Mouse (Mus musculus) intestine, embryonic 14.5 days (tissue): ENCODE results near the gene Zc3h7b. TPM values are rescaled to one million over a fixed set of nuclear protein-coding genes. Genes with fewer than 3 reads are reported as not detected.
"Not testable (repeated sequence)": the region's sequence is repeated elsewhere in the genome, so short reads cannot be mapped to it uniquely, and the experiment has no call there.

Experiments
- ATAC-seq: fragments of 200-750 bp; cut with Nextera tagmentation; replicated peaks from 2 replicates; pipeline ENCODE4 v1.8.0; 2017; ENCODE audit warnings: low read depth, moderate number of reproducible peaks, moderate TSS enrichment, moderate library complexity; ENCODE audit not compliant: low FRiP score, low TSS enrichment
- DNase-seq: peaks from one replicate; pipeline ENCODE4 v3.0.0-alpha.2; 2018; ENCODE audit warnings: low spot score
- H3K27ac ChIP-seq: fragments of 300-500 bp; sonication (generic); 2 replicates; pipeline ENCODE4 v1.5.1; 2014; ENCODE audit warnings: low read depth, mild to moderate bottlenecking, control low read depth
- H3K27me3 ChIP-seq: fragments of 300-500 bp; sonication (generic); replicated peaks from 2 replicates; pipeline ENCODE4 v1.6.1; 2014; ENCODE audit warnings: low read length, control low read depth; ENCODE audit not compliant: control insufficient read depth, insufficient read depth
- H3K36me3 ChIP-seq: fragments of 300-500 bp; sonication (generic); 2 replicates; pipeline ENCODE4 v1.6.1; 2014; ENCODE audit warnings: low read length, control low read depth; ENCODE audit not compliant: control insufficient read depth, insufficient read depth
- H3K4me1 ChIP-seq: fragments of 300-500 bp; sonication (generic); replicated peaks from 2 replicates; pipeline ENCODE4 v1.6.1; 2014; ENCODE audit warnings: low read length, control low read depth, mixed read lengths; ENCODE audit not compliant: control insufficient read depth, insufficient read depth
- H3K4me2 ChIP-seq: fragments of 300-500 bp; sonication (generic); 2 replicates; pipeline ENCODE4 v1.6.1; 2014; ENCODE audit warnings: low read length
- H3K4me3 ChIP-seq: fragments of 300-500 bp; sonication (generic); 2 replicates; pipeline ENCODE4 v1.5.1; 2014; ENCODE audit warnings: low read depth, low read length, control low read depth, mixed read lengths
- H3K9ac ChIP-seq: fragments of 300-500 bp; sonication (generic); 2 replicates; pipeline ENCODE4 v1.6.1; 2014; ENCODE audit warnings: mild to moderate bottlenecking, low read length
- H3K9me3 ChIP-seq: fragments of 300-500 bp; sonication (generic); 2 replicates; pipeline ENCODE4 v1.6.1; 2016; ENCODE audit warnings: low read length, control low read depth; ENCODE audit not compliant: control insufficient read depth
- WGBS: fragments of 180-500 bp; shearing (Covaris S2); extraction: QIAGEN DNeasy Blood & Tissue Kit; methylation state at CpG from one replicate; pipeline ENCODE4 v1.1.7; 2014; 5-methylcytosine and 5-hydroxymethylcytosine counted together
- polyA plus RNA-seq: library from polyadenylated mRNA; unstranded; fragments of >200 nt; fragmentation: Nextera tagmentation; extraction: Ambion mirVana; gene quantifications from 2 replicates; pipeline ENCODE4 v1.2.1, GENCODE M21; 2014

Zc3h7b gene
- polyA plus RNA-seq, 1 experiment from 2014 or later: 31.2 TPM

DNA sequence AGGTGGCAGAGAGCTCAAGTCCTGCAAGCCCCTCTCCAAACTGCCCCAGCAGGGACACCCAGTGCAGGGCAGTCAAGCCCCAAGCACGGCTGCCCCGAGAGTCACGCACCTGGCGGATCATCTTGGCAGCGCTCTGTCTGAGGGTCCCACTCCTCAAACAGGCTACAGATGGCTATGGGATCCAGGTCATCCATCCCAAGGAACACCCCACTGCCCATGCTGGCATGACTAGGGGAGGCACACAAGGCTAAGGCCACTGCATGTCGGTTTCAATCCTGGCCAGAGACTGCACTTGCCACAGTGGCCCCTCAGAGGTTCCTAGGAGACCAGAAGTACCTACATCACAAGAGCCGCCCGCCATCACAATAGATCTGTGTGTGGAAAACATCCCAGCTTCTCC lies 18.9 kb upstream of the Zc3h7b start:
- no peak overlapping the region for H3K4me3 ChIP-seq
- H3K36me3 ChIP-seq: peaks cover 40% of the 10 kb centered on the region
- no peak overlapping the region for H3K9ac ChIP-seq
- ATAC-seq (no peak), DNase-seq (no peak)
- H3K27ac ChIP-seq: no peak overlapping the region
- peaks cover 14% of the 10 kb centered on the region for H3K4me1 ChIP-seq
- no peaks in the 10 kb centered on the region for H3K27me3 ChIP-seq
- WGBS: 96% methylated on average over 8 of the region's 8 CpGs
- no peaks in the 10 kb centered on the region for H3K9me3 ChIP-seq
- H3K4me2 ChIP-seq: no peak overlapping the region

DNA sequence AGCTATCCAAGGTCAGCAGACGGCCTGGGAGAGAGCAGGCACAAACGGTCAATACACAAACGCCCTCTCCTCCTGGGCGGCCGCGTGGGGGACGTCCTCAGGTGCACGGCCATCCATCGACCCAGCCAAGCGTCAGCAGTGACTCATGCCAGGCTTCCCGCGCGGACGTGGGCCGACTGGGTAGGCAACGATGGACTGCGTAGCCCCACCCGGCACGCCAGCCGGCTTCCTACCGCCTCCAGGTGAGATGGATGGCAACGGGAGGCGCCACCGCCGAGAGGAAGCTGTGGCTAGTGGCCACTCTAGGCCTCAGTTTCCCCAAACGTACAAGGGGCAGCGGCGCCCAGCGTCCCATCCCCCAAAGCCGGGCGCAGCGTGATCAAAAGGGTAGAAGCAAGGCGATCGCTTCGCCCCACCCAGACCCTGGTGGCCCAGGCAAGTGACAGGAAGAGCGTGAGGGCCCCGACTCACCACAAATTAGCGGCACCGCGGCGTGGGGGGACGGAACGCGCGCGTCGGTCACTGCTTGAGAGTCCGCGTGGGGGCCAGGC lies 15.5 kb upstream of the Zc3h7b start:
- Histone ChIP-seq H3K4me2 (peak overlapping the region; percentile 62), H3K27ac (peak overlapping the region; percentile 59; the same call in 1 of the 2 replicates), H3K4me1 (peaks cover 14% of the 10 kb centered on the region), H3K4me3 (peak overlapping the region; percentile 98), H3K9ac (peak overlapping the region; percentile 87), H3K9me3 (no peaks in the 10 kb centered on the region), H3K27me3 (no peaks in the 10 kb centered on the region), H3K36me3 (peaks cover 7% of the 10 kb centered on the region)
- DNase-seq: peak; percentile 60
- peak; percentile 51 for ATAC-seq
- under 1% methylated on average over 49 of the region's 49 CpGs for WGBS

DNA sequence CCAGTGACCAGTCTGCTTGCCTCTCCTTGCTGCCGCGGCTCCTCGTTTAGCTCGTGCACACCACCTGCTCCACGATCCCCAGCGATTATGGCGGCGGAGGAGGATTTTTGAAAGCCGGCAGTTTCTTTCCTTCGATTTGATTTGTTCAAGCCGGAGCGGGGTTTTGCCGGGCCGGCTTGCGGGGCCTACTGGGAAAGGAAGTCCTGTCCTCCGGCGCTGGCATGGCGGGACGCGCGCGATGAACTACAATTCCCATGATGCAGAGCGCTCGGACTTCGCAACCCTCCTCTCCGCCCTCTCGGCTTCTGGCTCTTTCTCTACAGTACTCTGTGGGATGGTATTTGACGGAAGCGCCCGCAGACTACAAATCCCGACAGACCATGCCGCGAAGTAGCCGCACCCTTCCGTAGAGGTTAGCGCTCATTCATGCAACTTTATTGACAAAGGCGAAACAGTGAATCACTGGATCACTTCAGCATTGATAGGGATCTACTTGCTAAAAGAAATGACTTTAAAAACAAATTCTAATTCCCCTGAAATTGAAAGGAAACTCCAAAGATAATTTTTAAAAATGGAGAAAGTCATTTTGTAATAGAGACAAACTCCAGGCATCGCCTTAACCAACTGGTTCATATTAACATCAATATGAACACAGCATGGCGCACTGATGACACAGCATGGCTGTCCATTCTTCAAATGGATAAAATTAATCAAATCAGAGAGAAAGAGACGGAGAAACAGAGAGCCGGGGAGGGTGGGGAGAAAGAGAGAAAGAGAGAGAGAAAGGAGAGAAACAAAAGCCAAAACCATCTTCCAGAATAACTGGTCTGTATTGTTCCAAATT lies 14.8 kb upstream of the Zc3h7b start:
- Histone ChIP-seq H3K27me3 (no peaks in the 10 kb centered on the region), H3K36me3 (0 out of 2 replicates have a peak, but pooled peaks cover 6% of the 10 kb centered on the region), H3K4me2 (peak overlapping the region; percentile 62), H3K27ac (peak overlapping the region; percentile 59; the same call in 1 of the 2 replicates), H3K9me3 (no peaks in the 10 kb centered on the region), H3K4me3 (peak overlapping the region; percentile 98), H3K9ac (peak overlapping the region; percentile 87), H3K4me1 (peaks cover 14% of the 10 kb centered on the region)
- DNase-seq (peak; percentile 93), ATAC-seq (peak; percentile 97)
- WGBS: 5% methylated on average over 40 of the region's 41 CpGs

DNA sequence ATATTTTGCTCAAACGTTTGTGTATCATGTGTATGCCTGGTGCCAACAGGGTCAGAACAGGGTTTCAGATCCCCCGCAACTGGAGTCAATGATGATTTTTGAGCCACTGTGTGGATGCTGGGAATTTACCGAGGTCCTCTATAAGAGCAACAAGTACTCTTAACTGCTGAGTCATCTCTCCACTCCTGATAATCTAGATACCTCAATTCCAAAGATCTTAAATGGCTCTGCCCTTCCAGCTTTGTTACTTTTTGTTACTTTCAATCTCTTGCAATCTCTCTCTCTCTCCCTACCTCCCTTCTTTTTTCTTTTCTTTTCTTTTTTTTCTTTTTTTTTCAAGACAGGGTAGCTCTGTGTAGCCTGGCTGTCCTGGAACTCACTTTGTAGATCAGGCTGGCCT lies 9.8 kb upstream of the Zc3h7b start:
- no peak overlapping the region for H3K9ac ChIP-seq
- no peaks in the 10 kb centered on the region for H3K9me3 ChIP-seq
- H3K4me3 ChIP-seq: no peak overlapping the region
- no peak for ATAC-seq
- H3K27ac ChIP-seq: no peak overlapping the region
- H3K4me1 ChIP-seq: no peaks in the 10 kb centered on the region
- 59% methylated on average over 3 of the region's 3 CpGs for WGBS
- no peaks in the 10 kb centered on the region for H3K27me3 ChIP-seq
- DNase-seq: no peak
- H3K4me2 ChIP-seq: no peak overlapping the region
- H3K36me3 ChIP-seq: no peaks in the 10 kb centered on the region

DNA sequence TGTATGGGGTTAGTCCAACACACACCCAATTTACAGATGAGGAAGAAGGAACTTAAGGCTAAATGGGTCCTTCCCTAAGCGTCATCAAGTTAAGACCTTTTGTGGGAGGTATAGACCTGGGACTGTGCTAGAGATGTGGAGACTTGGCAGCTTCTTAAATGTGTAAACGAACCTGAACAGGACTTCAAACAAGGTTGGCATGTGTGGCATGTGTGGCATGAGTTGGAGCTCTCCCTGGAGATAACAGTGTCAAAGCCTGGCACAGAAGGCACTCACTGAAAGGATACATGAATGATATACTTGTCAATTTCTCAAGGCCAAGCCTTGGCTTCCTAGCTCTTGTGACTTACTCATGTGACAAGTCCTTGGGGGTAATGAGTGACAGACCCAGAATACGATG lies 5.6 kb upstream of the Zc3h7b start:
- Histone ChIP-seq H3K27me3 (no peaks in the 10 kb centered on the region), H3K36me3 (no peaks in the 10 kb centered on the region), H3K4me3 (no peak overlapping the region), H3K27ac (no peak overlapping the region), H3K4me1 (no peaks in the 10 kb centered on the region), H3K9ac (no peak overlapping the region), H3K9me3 (no peaks in the 10 kb centered on the region), H3K4me2 (no peak overlapping the region)
- DNase-seq (no peak), ATAC-seq (no peak)
- 69% methylated on average over 3 of the region's 3 CpGs for WGBS

DNA sequence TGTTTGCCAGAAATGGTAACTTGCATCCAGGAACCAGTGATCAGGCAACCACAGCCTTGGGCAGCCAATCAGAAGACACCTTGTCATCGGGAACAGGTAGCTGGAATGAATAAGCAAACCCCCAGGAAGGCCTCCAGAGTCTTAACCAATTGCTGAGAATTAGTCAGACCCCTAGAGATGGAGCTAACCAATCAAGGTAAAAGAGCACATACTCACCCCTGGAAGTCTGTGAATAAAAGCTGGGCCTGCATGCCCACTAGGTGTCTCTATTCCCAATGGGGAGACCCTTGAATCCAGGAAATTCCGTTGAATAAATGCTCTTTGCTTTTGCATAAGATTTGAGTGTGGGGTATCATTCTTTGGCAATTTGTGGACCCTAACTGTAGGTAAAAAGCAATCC lies 4.9 kb upstream of the Zc3h7b start:
- no peak for ATAC-seq
- WGBS: 6% methylated on average over 2 of the region's 2 CpGs
- no peak for DNase-seq
- Histone ChIP-seq H3K4me2 (no peak overlapping the region), H3K27ac (no peak overlapping the region), H3K9ac (no peak overlapping the region), H3K4me1 (no peaks in the 10 kb centered on the region), H3K36me3 (no peaks in the 10 kb centered on the region), H3K27me3 (no peaks in the 10 kb centered on the region), H3K9me3 (no peaks in the 10 kb centered on the region), H3K4me3 (no peak overlapping the region)

DNA sequence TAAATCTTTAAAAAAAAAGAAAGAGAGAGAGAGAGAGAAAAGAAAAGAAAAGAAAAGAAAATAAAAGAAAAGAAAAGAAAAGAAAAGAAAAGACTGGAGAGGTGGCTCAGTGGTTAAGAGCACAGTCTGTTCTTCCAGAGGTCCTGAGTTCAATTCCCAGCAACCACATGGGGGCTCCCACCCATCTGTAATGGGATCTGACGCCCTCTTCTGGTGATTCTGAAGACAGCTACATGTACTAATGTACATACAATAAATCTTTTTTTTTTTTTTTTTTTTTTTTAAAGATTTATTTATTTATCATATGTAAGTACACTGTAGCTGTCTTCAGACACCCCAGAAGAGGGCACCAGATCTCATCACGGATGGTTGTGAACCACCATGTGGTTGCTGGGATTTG lies 2.5 kb upstream of the Zc3h7b start:
- H3K9ac ChIP-seq, DNase-seq, ATAC-seq, H3K27ac ChIP-seq, H3K4me3 ChIP-seq, H3K4me1 ChIP-seq, H3K9me3 ChIP-seq, H3K27me3 ChIP-seq, H3K36me3 ChIP-seq, H3K4me2 ChIP-seq: not testable (repeated sequence)
- WGBS: 45% methylated on average over 2 of the region's 2 CpGs

DNA sequence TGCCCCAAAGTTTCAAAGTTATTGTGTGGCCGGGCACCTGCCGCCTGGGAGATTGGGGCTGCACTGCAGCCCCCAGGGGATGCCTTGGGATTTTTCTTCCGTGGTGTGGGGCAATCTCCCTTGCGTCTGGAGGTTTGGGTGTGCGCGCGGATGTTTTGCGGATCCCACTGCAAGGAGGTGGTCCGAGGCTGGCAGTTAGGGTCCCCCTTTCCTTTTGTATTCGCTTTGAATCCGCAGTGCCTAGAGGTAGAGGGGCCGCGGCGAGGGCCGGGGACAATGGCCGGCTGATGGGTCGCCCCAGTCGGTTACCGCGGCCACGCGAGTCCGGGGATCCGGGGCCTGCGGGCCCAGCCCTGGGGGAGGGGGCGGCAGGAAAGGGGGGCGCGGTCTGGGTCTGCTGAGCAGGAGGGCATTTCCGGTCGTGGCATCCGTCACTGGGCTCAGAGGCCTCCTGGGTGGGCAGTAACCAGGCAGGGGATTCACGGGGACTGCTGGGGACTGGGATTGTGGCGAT lies 801 bp downstream of the Zc3h7b start:
- Histone ChIP-seq H3K4me1 (peaks cover 5% of the 10 kb centered on the region; the same call in 1 of the 2 replicates), H3K27ac (peak overlapping the region; percentile 81), H3K36me3 (no peaks in the 10 kb centered on the region), H3K27me3 (no peaks in the 10 kb centered on the region), H3K4me2 (peak overlapping the region; percentile 84), H3K9me3 (no peaks in the 10 kb centered on the region), H3K4me3 (peak overlapping the region; percentile 90), H3K9ac (peak overlapping the region; percentile 90)
- ATAC-seq (peak; percentile 63), DNase-seq (peak; percentile 85)
- under 1% methylated on average over 33 of the region's 33 CpGs for WGBS
